Mouse (Mus musculus) limb, embryonic 11.5 days (tissue): ENCODE measurements around the gene Sgsm2. TPM values are rescaled to one million over a fixed set of nuclear protein-coding genes. Genes with fewer than 3 reads are reported as not detected.
"Not testable (repeated sequence)": the region's sequence is repeated elsewhere in the genome, so short reads cannot be mapped to it uniquely, and the experiment has no call there.

Experiments
- ATAC-seq: fragments of 200-750 bp; cut with Nextera tagmentation; 2 replicates; pipeline ENCODE4 v1.8.0; 2017; ENCODE audit warnings: low read depth; ENCODE audit not compliant: insufficient number of reproducible peaks, low FRiP score, low TSS enrichment
- DNase-seq: peaks from one replicate; pipeline ENCODE4 v3.0.0-alpha.2; 2015; ENCODE audit warnings: low spot score
- H3K27ac ChIP-seq: fragments of 300-500 bp; sonication (generic); replicated peaks from 2 replicates; pipeline ENCODE4 v1.5.1; 2014; ENCODE audit warnings: low read depth, mild to moderate bottlenecking, low read length
- H3K27me3 ChIP-seq: fragments of 300-500 bp; sonication (generic); 2 replicates; pipeline ENCODE4 v1.6.1; 2014; ENCODE audit warnings: mild to moderate bottlenecking, low read length, mixed read lengths; ENCODE audit not compliant: control insufficient read depth, insufficient read depth
- H3K36me3 ChIP-seq: fragments of 300-500 bp; sonication (generic); 2 replicates; pipeline ENCODE4 v1.6.1; 2014; ENCODE audit warnings: mild to moderate bottlenecking, low read length, moderate library complexity, mixed read lengths; ENCODE audit not compliant: control insufficient read depth, insufficient read depth
- H3K4me1 ChIP-seq: fragments of 300-500 bp; sonication (generic); 2 replicates; pipeline ENCODE4 v1.6.1; 2014; ENCODE audit warnings: low read length, mixed read lengths; ENCODE audit not compliant: control insufficient read depth, insufficient read depth
- H3K4me2 ChIP-seq: fragments of 300-500 bp; sonication (generic); 2 replicates; pipeline ENCODE4 v1.6.1; 2014; ENCODE audit warnings: low read depth, mild to moderate bottlenecking, moderate library complexity; ENCODE audit not compliant: severe bottlenecking
- H3K4me3 ChIP-seq: fragments of 300-500 bp; sonication (generic); 2 replicates; pipeline ENCODE4 v1.5.1; 2014; ENCODE audit warnings: low read depth, low read length
- H3K9ac ChIP-seq: fragments of 300-500 bp; sonication (generic); 2 replicates; pipeline ENCODE4 v1.6.1; 2014; ENCODE audit warnings: mild to moderate bottlenecking, low read length
- H3K9me3 ChIP-seq: fragments of 300-500 bp; sonication (generic); 2 replicates; pipeline ENCODE4 v1.6.1; 2016; ENCODE audit warnings: low read length; ENCODE audit not compliant: control insufficient read depth
- whole genome bisulfite sequencing: fragments of 180-500 bp; shearing (Covaris S2); extraction: QIAGEN DNeasy Blood & Tissue Kit; methylation state at CpG from one replicate; pipeline ENCODE4 v1.1.7; 2014; 5-methylcytosine and 5-hydroxymethylcytosine counted together
- polyA plus RNA-seq: library from polyadenylated mRNA; unstranded; fragments of >200 nt; fragmentation: Nextera tagmentation; extraction: Ambion mirVana; gene quantifications from 2 replicates; pipeline ENCODE4 v1.2.1, GENCODE M21; 2014

Gene Sgsm2
- polyA plus RNA-seq, 1 experiment from 2014 or later, result 3.0 TPM

DNA sequence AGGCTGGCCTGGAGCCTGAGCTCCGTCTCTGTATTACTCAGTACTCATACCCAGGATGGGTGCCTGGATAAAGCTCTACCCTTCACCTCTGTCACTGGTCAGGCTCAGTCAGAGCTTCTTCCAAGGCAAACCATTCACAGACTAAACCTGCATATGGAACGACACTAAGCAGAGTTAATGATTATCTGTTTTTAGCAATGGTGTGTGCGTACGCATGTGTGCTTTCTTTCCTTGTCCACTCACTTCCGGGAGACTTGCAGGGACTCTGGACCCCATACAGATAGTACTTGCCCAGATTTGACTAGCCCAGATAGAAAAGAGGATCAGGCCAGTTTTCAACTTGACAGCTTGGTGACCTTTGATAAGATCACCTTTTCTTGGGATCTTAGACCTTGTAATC is 70.2 kb downstream of the Sgsm2 start:
- Histone ChIP-seq H3K27ac (no peak overlapping the region), H3K9ac (no peak overlapping the region), H3K36me3 (no peaks in the 10 kb centered on the region), H3K9me3 (no peaks in the 10 kb centered on the region), H3K4me3 (no peak overlapping the region), H3K4me1 (0 out of 2 replicates have a peak, but pooled peaks cover 2% of the 10 kb centered on the region), H3K27me3 (no peaks in the 10 kb centered on the region), H3K4me2 (no peak overlapping the region)
- DNase-seq (no peak), ATAC-seq (no peak)
- 89% methylated on average over 5 of the region's 5 CpGs for WGBS

DNA sequence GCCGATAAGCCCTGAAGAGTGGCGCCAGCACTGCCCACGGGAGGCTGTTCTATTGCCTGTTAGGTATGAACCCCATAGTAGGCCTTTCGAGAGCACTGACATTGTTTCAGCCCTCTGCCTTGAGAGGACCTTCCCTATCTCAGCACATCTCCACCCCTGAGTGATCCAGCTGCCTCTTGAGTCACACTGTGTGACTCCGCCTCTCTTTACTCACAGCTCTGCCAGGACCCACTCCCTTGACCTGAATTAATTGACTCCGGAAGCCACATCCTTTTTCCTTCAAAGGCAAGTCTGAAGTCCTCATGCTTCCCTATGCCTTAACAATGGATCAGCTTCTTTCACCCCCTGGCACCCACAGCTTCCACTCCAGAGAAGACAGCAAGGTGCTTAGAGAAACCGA is 70.7 kb downstream of the Sgsm2 start:
- WGBS, result 61% methylated on average over 7 of the region's 7 CpGs
- no peak overlapping the region for H3K9ac ChIP-seq
- H3K4me3 ChIP-seq, result no peak overlapping the region
- no peaks in the 10 kb centered on the region for H3K9me3 ChIP-seq
- H3K4me1 ChIP-seq, result 0 out of 2 replicates have a peak, but pooled peaks cover 2% of the 10 kb centered on the region
- no peaks in the 10 kb centered on the region for H3K27me3 ChIP-seq
- ATAC-seq, result no peak
- H3K4me2 ChIP-seq, result no peak overlapping the region
- no peak for DNase-seq
- no peaks in the 10 kb centered on the region for H3K36me3 ChIP-seq
- H3K27ac ChIP-seq, result no peak overlapping the region

- DNase-seq, result no peak
- 0 out of 2 replicates have a peak, but pooled peaks cover 4% of the 10 kb centered on the region for H3K36me3 ChIP-seq
Measured at GRCm38 (mm10) chr11:74822746-74823440, 74.0 kb downstream of the Sgsm2 start.

GRCm38 (mm10) chr11:74821463-74821862 is 75.4 kb downstream of the Sgsm2 start:
- no peak overlapping the region for H3K4me3 ChIP-seq
- no peak for ATAC-seq
- H3K27me3 ChIP-seq, result no peaks in the 10 kb centered on the region
- no peaks in the 10 kb centered on the region for H3K4me1 ChIP-seq
- no peak overlapping the region for H3K4me2 ChIP-seq
- H3K27ac ChIP-seq, result no peak overlapping the region
- H3K36me3 ChIP-seq, result peaks cover 5% of the 10 kb centered on the region; the same call in 1 of the 2 replicates
- H3K9me3 ChIP-seq, result no peaks in the 10 kb centered on the region
- 46% methylated on average over 1 of the region's 1 CpGs for WGBS
- DNase-seq, result no peak
- H3K9ac ChIP-seq, result no peak overlapping the region

More at GRCm38 (mm10) chr11:74822746-74823440, 74.0 kb downstream of the Sgsm2 start:
- 83% methylated on average over 7 of the region's 7 CpGs for WGBS
- ATAC-seq, result no peak
- Histone ChIP-seq H3K4me3 (no peak overlapping the region), H3K27ac (no peak overlapping the region), H3K9me3 (no peaks in the 10 kb centered on the region), H3K4me1 (no peaks in the 10 kb centered on the region), H3K4me2 (no peak overlapping the region), H3K27me3 (no peaks in the 10 kb centered on the region), H3K9ac (no peak overlapping the region)

DNA sequence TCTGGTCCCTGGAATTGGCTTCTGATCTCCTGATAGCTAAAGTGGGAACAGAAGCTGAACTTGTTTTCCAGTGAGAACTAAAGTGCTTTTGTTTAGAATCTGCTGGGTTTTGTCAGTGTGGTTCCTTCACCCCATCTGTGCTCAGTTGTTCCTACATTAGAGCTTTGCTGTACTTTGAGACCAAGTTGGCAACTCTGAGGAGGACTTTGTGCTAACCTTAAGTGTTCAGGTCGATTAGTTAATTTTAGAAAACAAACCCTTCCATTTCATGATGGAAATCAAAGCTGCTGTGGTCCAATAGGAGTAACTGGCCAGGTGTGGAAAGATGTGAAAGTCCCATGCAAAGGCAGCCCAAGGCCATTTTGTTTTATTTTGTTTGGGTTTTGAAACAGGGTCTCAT is 75.9 kb downstream of the Sgsm2 start:
- no peak for ATAC-seq
- Histone ChIP-seq H3K27me3 (no peaks in the 10 kb centered on the region), H3K4me3 (no peak overlapping the region), H3K36me3 (peaks cover 5% of the 10 kb centered on the region; the same call in 1 of the 2 replicates), H3K27ac (no peak overlapping the region), H3K9ac (no peak overlapping the region), H3K4me2 (no peak overlapping the region), H3K9me3 (no peaks in the 10 kb centered on the region), H3K4me1 (no peaks in the 10 kb centered on the region)
- WGBS, result 64% methylated on average over 1 of the region's 1 CpGs
- no peak for DNase-seq

GRCm38 (mm10) chr11:74815795-74816194 is 81.1 kb downstream of the Sgsm2 start:
- Histone ChIP-seq H3K27me3 (no peaks in the 10 kb centered on the region), H3K36me3 (peaks cover 5% of the 10 kb centered on the region; the same call in 1 of the 2 replicates), H3K4me2 (no peak overlapping the region), H3K9me3 (no peaks in the 10 kb centered on the region), H3K27ac (no peak overlapping the region), H3K9ac (no peak overlapping the region), H3K4me3 (no peak overlapping the region), H3K4me1 (no peaks in the 10 kb centered on the region)
- DNase-seq (no peak), ATAC-seq (no peak)

- DNase-seq (no peak), ATAC-seq (no peak)
- no peaks in the 10 kb centered on the region for H3K4me1 ChIP-seq
- H3K9ac ChIP-seq, result no peak overlapping the region
- peaks cover 5% of the 10 kb centered on the region for H3K36me3 ChIP-seq
- no peak overlapping the region for H3K4me2 ChIP-seq
- no peaks in the 10 kb centered on the region for H3K9me3 ChIP-seq
- H3K27ac ChIP-seq, result no peak overlapping the region
- no peaks in the 10 kb centered on the region for H3K27me3 ChIP-seq
- WGBS, result 65% methylated on average over 5 of the region's 5 CpGs
- H3K4me3 ChIP-seq, result no peak overlapping the region
Measured at GRCm38 (mm10) chr11:74811538-74811937, 85.3 kb downstream of the Sgsm2 start.

DNA sequence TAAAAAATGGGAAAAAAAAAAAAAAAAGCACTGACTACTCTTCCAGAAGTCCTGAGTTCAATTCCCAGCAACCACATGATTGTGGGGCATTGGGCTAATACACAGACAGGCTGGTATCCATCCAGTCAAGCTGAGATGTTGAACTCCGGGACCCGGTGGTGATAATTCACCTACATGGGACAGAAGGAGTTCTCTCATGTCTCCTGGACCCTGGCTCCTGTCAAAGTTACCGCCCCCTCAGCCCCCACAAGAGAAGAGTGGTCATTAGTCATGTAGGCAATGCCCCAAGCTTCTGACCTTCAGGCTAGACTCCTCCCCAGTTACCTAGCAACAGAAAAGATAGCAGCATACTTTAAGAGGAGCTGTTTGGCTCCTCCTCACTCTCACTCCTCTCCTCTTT is 85.8 kb downstream of the Sgsm2 start:
- H3K9ac ChIP-seq, ATAC-seq, H3K4me2 ChIP-seq, H3K27me3 ChIP-seq, H3K36me3 ChIP-seq, H3K9me3 ChIP-seq, DNase-seq, H3K4me3 ChIP-seq, H3K4me1 ChIP-seq, H3K27ac ChIP-seq: not testable (repeated sequence)
- WGBS, result 41% methylated on average over 3 of the region's 3 CpGs

GRCm38 (mm10) chr11:74810134-74810533 is 86.7 kb downstream of the Sgsm2 start:
- Histone ChIP-seq H3K9ac (no peak overlapping the region), H3K27ac (no peak overlapping the region), H3K36me3 (peaks cover 8% of the 10 kb centered on the region), H3K4me3 (no peak overlapping the region), H3K4me1 (no peaks in the 10 kb centered on the region), H3K4me2 (no peak overlapping the region), H3K9me3 (no peaks in the 10 kb centered on the region), H3K27me3 (no peaks in the 10 kb centered on the region)
- no peak for ATAC-seq
- DNase-seq, result no peak
